ENCODE assay signal across 8 mouse cellular contexts in genomic region chr11:65088451-65089222, GRCm38 (mm10).
DNase-seq lines count a peak whose midpoint lies in the region; ATAC-seq and TF ChIP-seq lines count a peak whose summit lies in the region.

No protein-coding gene starts in this region.

- H3K4me3 ChIP-seq in lung, adult 2 months (replicated peaks; ENCODE audit: extremely low read depth, low read depth, low read length): no peak overlapping the region

- 32% methylated on average over 5 of the region's 5 CpGs for WGBS in lung, adult 2 months

- no peak for DNase-seq in frontal cortex, postnatal 14 days (ENCODE audit: low spot score in 2 of 2)
- DNase-seq in right cerebral cortex, postnatal 10 days (ENCODE audit: low spot score in 2 of 2): peak; percentile 49 to 54
- no peak for DNase-seq in right cerebral cortex, postnatal 25 days
- DNase-seq in cerebellum, adult 18-20 months: peak; percentile 75 to 84
- peak; percentile 72 for DNase-seq in heart, postnatal 4 days
- DNase-seq in lung, adult 2 months: peak; percentile 60

- H3K4me1 ChIP-seq in lung, adult 2 months (ENCODE audit: control insufficient read depth, insufficient read depth, low read length): peaks cover 5% of the 10 kb centered on the region; the same call in 1 of the 2 replicates

- no peak for TF ChIP-seq POLR2A in lung, adult 2 months (IDR thresholded peaks at IDR 0.05; ENCODE audit: borderline replicate concordance, extremely low read depth, low read depth, low read length)

- peak; percentile 51 for ATAC-seq in frontal cortex, adult (ENCODE audit: low TSS enrichment)
- no peak for ATAC-seq in megakaryocyte, adult 5-6 weeks (ENCODE audit: poor library complexity, severe bottlenecking)

- TF ChIP-seq CTCF in lung, adult 2 months (IDR thresholded peaks at IDR 0.05; ENCODE audit: insufficient read depth, low read length): peak; percentile 74

Comparison
In these comparisons a context has a peak if more than half of its experiments do, and no peak if none do; other contexts are left out.
1. DNase-seq: peak in right cerebral cortex, postnatal 10 days (2 of 2), cerebellum, adult 18-20 months (2 of 2), heart, postnatal 4 days (single experiment) and lung, adult 2 months (single experiment); none in frontal cortex, postnatal 14 days (0 of 2) and right cerebral cortex, postnatal 25 days (single experiment).